Mouse (Mus musculus): ENCODE results near the gene Scn3b. TPM values are rescaled to one million over a fixed set of nuclear protein-coding genes. Genes with fewer than 3 reads are reported as not detected.

Gene Scn3b
- polyA plus RNA-seq, 1 experiment from 2014 or later, result 4.4 TPM

DNA sequence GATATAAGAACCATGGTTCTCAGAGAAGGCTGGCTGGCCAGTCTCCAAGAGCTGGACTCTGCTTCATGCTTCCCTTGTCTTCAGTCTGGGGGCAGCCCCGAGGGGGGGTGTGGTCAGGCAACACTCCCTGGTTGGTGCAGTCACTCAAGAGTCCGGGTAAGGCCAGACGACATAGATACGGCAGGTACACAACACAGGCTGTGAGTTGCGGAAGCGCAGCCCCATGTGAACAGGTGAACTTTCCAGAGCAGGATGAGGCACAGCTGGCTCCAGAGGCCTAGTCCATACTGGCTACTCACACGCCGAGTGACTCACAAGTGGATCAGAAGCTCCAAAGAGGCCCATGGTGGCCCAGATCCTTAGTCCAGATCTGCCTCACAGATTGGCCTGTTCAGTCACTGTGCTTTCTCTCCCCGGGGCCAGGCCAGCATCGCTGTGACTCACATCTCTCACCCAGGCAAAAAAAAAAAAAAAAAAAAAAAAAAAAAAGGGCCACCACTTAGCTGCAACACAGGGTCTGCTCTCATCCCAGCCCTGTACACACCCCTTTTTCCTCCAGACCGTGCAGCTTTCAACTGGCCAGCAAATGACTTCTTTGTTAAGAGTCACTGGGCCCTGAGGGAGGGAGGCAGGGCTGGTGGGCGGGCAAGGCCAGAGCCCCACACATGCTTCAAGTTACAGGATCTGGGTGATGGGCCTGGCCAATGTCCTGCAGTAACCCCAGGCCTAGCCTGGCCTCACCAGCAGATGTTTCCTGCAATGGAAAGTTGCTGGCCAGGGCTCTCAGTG lies 52.1 kb downstream of the Scn3b start:
- Histone ChIP-seq H3K27me3 (replicated peaks; ENCODE audit: control insufficient read depth, insufficient read depth, low read length) (no peaks in the 10 kb centered on the region), H3K9me3 (ENCODE audit: control insufficient read depth, low read length) (no peaks in the 10 kb centered on the region), H3K27ac (ENCODE audit: low read length) (peak overlapping the region; percentile 78), H3K4me3 (ENCODE audit: low read length) (no peak overlapping the region), H3K9ac (ENCODE audit: low read depth, low read length) (peak overlapping the region; percentile 27; the same call in 1 of the 2 replicates), H3K36me3 (ENCODE audit: control insufficient read depth, insufficient read depth, low read length) (no peaks in the 10 kb centered on the region), H3K4me1 (ENCODE audit: control insufficient read depth, insufficient read depth, low read length) (peaks cover 22% of the 10 kb centered on the region), H3K4me2 (ENCODE audit: low read depth, low read length) (no peak overlapping the region)
- 42% methylated on average over 12 of the region's 12 CpGs for WGBS
- ATAC-seq, result peak; percentile 47

GRCm38 (mm10) chr9:40321668-40322003 lies 52.6 kb downstream of the Scn3b start:
- Histone ChIP-seq H3K4me2 (ENCODE audit: low read depth, low read length) (no peak overlapping the region), H3K4me3 (ENCODE audit: low read length) (no peak overlapping the region), H3K4me1 (ENCODE audit: control insufficient read depth, insufficient read depth, low read length) (peaks cover 28% of the 10 kb centered on the region), H3K9ac (ENCODE audit: low read depth, low read length) (no peak overlapping the region), H3K36me3 (ENCODE audit: control insufficient read depth, insufficient read depth, low read length) (no peaks in the 10 kb centered on the region), H3K9me3 (ENCODE audit: control insufficient read depth, low read length) (no peaks in the 10 kb centered on the region), H3K27me3 (replicated peaks; ENCODE audit: control insufficient read depth, insufficient read depth, low read length) (no peaks in the 10 kb centered on the region), H3K27ac (ENCODE audit: low read length) (peak overlapping the region; percentile 78)
- WGBS, result 52% methylated on average over 3 of the region's 3 CpGs
- no peak for ATAC-seq

- Histone ChIP-seq H3K27me3 (replicated peaks; ENCODE audit: control insufficient read depth, insufficient read depth, low read length) (no peaks in the 10 kb centered on the region), H3K4me2 (ENCODE audit: low read depth, low read length) (no peak overlapping the region), H3K27ac (ENCODE audit: low read length) (no peak overlapping the region; the same call in 1 of the 2 replicates), H3K4me3 (ENCODE audit: low read length) (no peak overlapping the region), H3K36me3 (ENCODE audit: control insufficient read depth, insufficient read depth, low read length) (no peaks in the 10 kb centered on the region), H3K9me3 (ENCODE audit: control insufficient read depth, low read length) (no peaks in the 10 kb centered on the region), H3K4me1 (ENCODE audit: control insufficient read depth, insufficient read depth, low read length) (peaks cover 31% of the 10 kb centered on the region), H3K9ac (ENCODE audit: low read depth, low read length) (no peak overlapping the region)
- 89% methylated on average over 3 of the region's 3 CpGs for WGBS
- ATAC-seq, result no peak
Measured at GRCm38 (mm10) chr9:40322372-40322771, 53.4 kb downstream of the Scn3b start.

GRCm38 (mm10) chr9:40323171-40323570 lies 54.2 kb downstream of the Scn3b start:
- H3K4me2 ChIP-seq (ENCODE audit: low read depth, low read length), result peak overlapping the region; percentile 45; the same call in 1 of the 2 replicates
- peak overlapping the region; percentile 40 for H3K4me3 ChIP-seq (ENCODE audit: low read length)
- 50% methylated on average over 5 of the region's 5 CpGs for WGBS
- peaks cover 31% of the 10 kb centered on the region for H3K4me1 ChIP-seq (ENCODE audit: control insufficient read depth, insufficient read depth, low read length)
- peak overlapping the region; percentile 59 for H3K9ac ChIP-seq (ENCODE audit: low read depth, low read length)
- peak overlapping the region; percentile 63 for H3K27ac ChIP-seq (ENCODE audit: low read length)
- H3K27me3 ChIP-seq (replicated peaks; ENCODE audit: control insufficient read depth, insufficient read depth, low read length), result no peaks in the 10 kb centered on the region
- no peaks in the 10 kb centered on the region for H3K9me3 ChIP-seq (ENCODE audit: control insufficient read depth, low read length)
- H3K36me3 ChIP-seq (ENCODE audit: control insufficient read depth, insufficient read depth, low read length), result no peaks in the 10 kb centered on the region
- ATAC-seq, result peak; percentile 89

DNA sequence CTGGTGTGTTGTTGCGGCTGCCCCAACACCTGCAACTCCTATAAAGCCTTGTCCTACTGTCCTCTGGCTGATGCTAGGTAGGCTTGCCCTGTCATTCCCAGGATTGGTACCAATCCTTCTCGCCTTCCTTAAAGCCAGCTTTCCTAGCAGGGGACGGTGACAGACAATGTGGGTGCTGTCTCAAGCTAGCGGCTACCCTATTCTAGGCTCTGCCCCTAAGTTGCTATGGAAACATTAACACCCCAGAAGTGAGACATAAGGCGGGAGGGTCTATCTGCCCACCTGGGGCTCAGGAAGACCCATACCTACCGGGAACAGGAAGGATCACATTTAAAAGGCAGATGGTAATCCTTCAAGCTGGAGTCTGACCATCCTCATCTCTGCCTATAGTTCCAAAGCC lies 54.8 kb downstream of the Scn3b start:
- Histone ChIP-seq H3K9ac (ENCODE audit: low read depth, low read length) (peak overlapping the region; percentile 59), H3K4me2 (ENCODE audit: low read depth, low read length) (peak overlapping the region; percentile 45), H3K4me1 (ENCODE audit: control insufficient read depth, insufficient read depth, low read length) (peaks cover 31% of the 10 kb centered on the region), H3K27me3 (replicated peaks; ENCODE audit: control insufficient read depth, insufficient read depth, low read length) (no peaks in the 10 kb centered on the region), H3K4me3 (ENCODE audit: low read length) (peak overlapping the region; percentile 40), H3K9me3 (ENCODE audit: control insufficient read depth, low read length) (no peaks in the 10 kb centered on the region), H3K36me3 (ENCODE audit: control insufficient read depth, insufficient read depth, low read length) (no peaks in the 10 kb centered on the region), H3K27ac (ENCODE audit: low read length) (peak overlapping the region; percentile 63)
- ATAC-seq, result 0 out of 2 replicates have a peak, but pooled peaks have one; percentile 5
- 54% methylated on average over 6 of the region's 6 CpGs for WGBS

- ATAC-seq, result peak; percentile 24; the same call in 1 of the 2 replicates
- 64% methylated on average over 4 of the region's 4 CpGs for WGBS
- no peaks in the 10 kb centered on the region for H3K27me3 ChIP-seq (replicated peaks; ENCODE audit: control insufficient read depth, insufficient read depth, low read length)
- H3K4me3 ChIP-seq (ENCODE audit: low read length), result peak overlapping the region; percentile 40
- H3K4me2 ChIP-seq (ENCODE audit: low read depth, low read length), result peak overlapping the region; percentile 45
- no peaks in the 10 kb centered on the region for H3K9me3 ChIP-seq (ENCODE audit: control insufficient read depth, low read length)
- peak overlapping the region; percentile 59 for H3K9ac ChIP-seq (ENCODE audit: low read depth, low read length)
- peaks cover 31% of the 10 kb centered on the region for H3K4me1 ChIP-seq (ENCODE audit: control insufficient read depth, insufficient read depth, low read length)
- H3K36me3 ChIP-seq (ENCODE audit: control insufficient read depth, insufficient read depth, low read length), result no peaks in the 10 kb centered on the region
- H3K27ac ChIP-seq (ENCODE audit: low read length), result peak overlapping the region; percentile 63
Measured at GRCm38 (mm10) chr9:40324232-40324792, 55.3 kb downstream of the Scn3b start.

DNA sequence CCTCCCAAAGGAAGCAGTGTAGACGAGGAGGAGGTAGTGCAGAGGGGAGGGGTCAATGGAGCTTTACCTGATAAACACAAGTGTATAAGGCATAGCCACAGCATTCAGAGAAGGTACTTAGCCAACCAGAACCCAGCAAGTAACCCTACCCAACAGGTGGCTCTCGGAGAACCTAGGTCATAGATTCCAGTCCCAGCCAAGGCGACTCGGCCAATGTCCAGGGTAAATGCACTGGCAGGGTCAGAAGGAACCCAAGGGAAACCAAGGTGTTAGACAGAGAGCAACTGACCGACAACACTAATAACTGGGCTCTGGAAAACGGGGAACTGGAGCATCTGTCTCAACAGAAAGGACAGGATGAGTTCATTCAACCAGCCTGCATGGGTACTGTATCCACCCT lies 55.8 kb downstream of the Scn3b start:
- no peak for ATAC-seq
- Histone ChIP-seq H3K27me3 (replicated peaks; ENCODE audit: control insufficient read depth, insufficient read depth, low read length) (no peaks in the 10 kb centered on the region), H3K36me3 (ENCODE audit: control insufficient read depth, insufficient read depth, low read length) (no peaks in the 10 kb centered on the region), H3K4me1 (ENCODE audit: control insufficient read depth, insufficient read depth, low read length) (peaks cover 31% of the 10 kb centered on the region), H3K9ac (ENCODE audit: low read depth, low read length) (0 out of 2 replicates have a peak overlapping the region, but pooled peaks have one; percentile 4), H3K9me3 (ENCODE audit: control insufficient read depth, low read length) (no peaks in the 10 kb centered on the region), H3K27ac (ENCODE audit: low read length) (0 out of 2 replicates have a peak overlapping the region, but pooled peaks have one; percentile 14), H3K4me3 (ENCODE audit: low read length) (peak overlapping the region; percentile 40), H3K4me2 (ENCODE audit: low read depth, low read length) (peak overlapping the region; percentile 45)
- 74% methylated on average over 6 of the region's 6 CpGs for WGBS

- Histone ChIP-seq H3K36me3 (ENCODE audit: control insufficient read depth, insufficient read depth, low read length) (no peaks in the 10 kb centered on the region), H3K9me3 (ENCODE audit: control insufficient read depth, low read length) (no peaks in the 10 kb centered on the region), H3K27me3 (replicated peaks; ENCODE audit: control insufficient read depth, insufficient read depth, low read length) (no peaks in the 10 kb centered on the region), H3K27ac (ENCODE audit: low read length) (0 out of 2 replicates have a peak overlapping the region, but pooled peaks have one; percentile 8), H3K4me3 (ENCODE audit: low read length) (no peak overlapping the region), H3K4me1 (ENCODE audit: control insufficient read depth, insufficient read depth, low read length) (peaks cover 19% of the 10 kb centered on the region), H3K9ac (ENCODE audit: low read depth, low read length) (no peak overlapping the region), H3K4me2 (ENCODE audit: low read depth, low read length) (peak overlapping the region; percentile 45)
- WGBS, result 49% methylated on average over 7 of the region's 7 CpGs
- no peak for ATAC-seq
Measured at GRCm38 (mm10) chr9:40326260-40326915, 57.4 kb downstream of the Scn3b start.

GRCm38 (mm10) chr9:40330609-40331382 lies 61.8 kb downstream of the Scn3b start:
- ATAC-seq, result peak; percentile 78

More at GRCm38 (mm10) chr9:40330609-40331382, 61.8 kb downstream of the Scn3b start:
- Histone ChIP-seq H3K9me3 (ENCODE audit: control insufficient read depth, low read length) (no peaks in the 10 kb centered on the region), H3K9ac (ENCODE audit: low read depth, low read length) (no peak overlapping the region), H3K27ac (ENCODE audit: low read length) (no peak overlapping the region), H3K4me1 (ENCODE audit: control insufficient read depth, insufficient read depth, low read length) (peaks cover 11% of the 10 kb centered on the region), H3K27me3 (replicated peaks; ENCODE audit: control insufficient read depth, insufficient read depth, low read length) (no peaks in the 10 kb centered on the region), H3K4me2 (ENCODE audit: low read depth, low read length) (no peak overlapping the region), H3K4me3 (ENCODE audit: low read length) (no peak overlapping the region), H3K36me3 (ENCODE audit: control insufficient read depth, insufficient read depth, low read length) (no peaks in the 10 kb centered on the region)
- 57% methylated on average over 19 of the region's 19 CpGs for WGBS
